Mouse (Mus musculus) MEL (cell line): Measurements from ENCODE around the gene Mybpc3. TPM values are rescaled to one million over a fixed set of nuclear protein-coding genes. Genes with fewer than 3 reads are reported as not detected.

ENCODE experiments used
- DNase-seq: peaks from one replicate; pipeline ENCODE4 v3.0.0; 2011; ENCODE audit warnings: low read depth, low spot score
- H3K27ac ChIP-seq: 2 replicates; pipeline ENCODE4 v1.5.1; 2012; ENCODE audit warnings: low read depth, mild to moderate bottlenecking, control low read depth, low read length, moderate library complexity; ENCODE audit not compliant: control insufficient read depth
- H3K27me3 ChIP-seq, 2 experiments: fragments of 150-350 bp in 1 of 2; sonication (generic) in 1 of 2; 2 replicates each; pipeline ENCODE4 v1.6.1; 2012; ENCODE audit warnings: low read length in 2 of 2, mild to moderate bottlenecking in 2 of 2, improper control_type of control experiment in 1 of 2, moderate library complexity in 1 of 2; ENCODE audit not compliant: insufficient read depth in 2 of 2, control insufficient read depth in 1 of 2
- H3K36me3 ChIP-seq, 2 experiments: 2 replicates each; pipeline ENCODE4 v1.6.1; 2012 to 2014; ENCODE audit warnings: low read length in 2 of 2, improper control_type of control experiment in 1 of 2, inconsistent platforms in 1 of 2, mild to moderate bottlenecking in 1 of 2; ENCODE audit not compliant: insufficient read depth in 2 of 2, control insufficient read depth in 1 of 2
- H3K4me1 ChIP-seq, 2 experiments: fragments of 150-350 bp in 1 of 2; sonication (generic) in 1 of 2; 2 replicates each; pipeline ENCODE4 v1.6.1; 2012; ENCODE audit warnings: low read length in 2 of 2, improper control_type of control experiment in 1 of 2, mild to moderate bottlenecking in 1 of 2; ENCODE audit not compliant: insufficient read depth in 2 of 2, control insufficient read depth in 1 of 2
- H3K4me3 ChIP-seq, 2 experiments: fragments of 150-350 bp in 1 of 2; sonication (generic) in 1 of 2; 2 replicates each; pipeline ENCODE4 v1.5.1; 2012; ENCODE audit warnings: low read depth in 2 of 2, low read length in 2 of 2, mild to moderate bottlenecking in 2 of 2, moderate library complexity in 2 of 2, control low read depth in 1 of 2, improper control_type of control experiment in 1 of 2; ENCODE audit not compliant: control insufficient read depth in 1 of 2, insufficient read depth in 1 of 2
- H3K79me2 ChIP-seq: 2 replicates; pipeline ENCODE4 v1.6.1; 2012; ENCODE audit warnings: mild to moderate bottlenecking, low read length, moderate library complexity; ENCODE audit not compliant: control insufficient read depth, poor library complexity, insufficient read depth
- H3K9ac ChIP-seq: 2 replicates; pipeline ENCODE4 v1.6.1; 2012; ENCODE audit warnings: low read depth, mild to moderate bottlenecking, control low read depth, low read length, moderate library complexity; ENCODE audit not compliant: control insufficient read depth, poor library complexity, severe bottlenecking
- H3K9me3 ChIP-seq: fragments of 150-350 bp; sonication (generic); replicated peaks from 2 replicates; pipeline ENCODE4 v1.6.1; 2012; ENCODE audit warnings: mild to moderate bottlenecking, low read length, improper control_type of control experiment, moderate library complexity; ENCODE audit not compliant: insufficient read depth
- CHD2 ChIP-seq: IDR thresholded peaks from 2 replicates; pipeline ENCODE4 v1.6.1; 2011; ENCODE audit warnings: low read length, improper control_type of control experiment
- CTCF ChIP-seq, 3 experiments: IDR thresholded peaks in 2 of 3; conservative IDR thresholded peaks in 1 of 3; 2 replicates each; pipeline ENCODE4 v1.5.1; 2011 to 2012; ENCODE audit warnings: low read length in 3 of 3, low read depth in 2 of 3, mild to moderate bottlenecking in 2 of 3, improper control_type of control experiment in 1 of 3, inconsistent platforms in 1 of 3, mixed read lengths in 1 of 3, moderate library complexity in 1 of 3; ENCODE audit not compliant: control insufficient read depth in 1 of 3, insufficient read depth in 1 of 3, poor library complexity in 1 of 3, severe bottlenecking in 1 of 3
- E2F4 ChIP-seq: IDR thresholded peaks from 2 replicates; pipeline ENCODE4 v1.6.1; 2011; ENCODE audit warnings: low read depth, low read length, improper control_type of control experiment, borderline replicate concordance
- ELF1 ChIP-seq: IDR thresholded peaks from 2 replicates; pipeline ENCODE4 v1.6.1; 2014; ENCODE audit warnings: low read depth, mild to moderate bottlenecking, inconsistent platforms, low read length, improper control_type of control experiment, moderate library complexity
- HCFC1 ChIP-seq: IDR thresholded peaks from 2 replicates; pipeline ENCODE4 v1.6.1; 2012; ENCODE audit warnings: low read depth, mild to moderate bottlenecking, inconsistent platforms, low read length, improper control_type of control experiment, moderate library complexity
- JUND ChIP-seq: IDR thresholded peaks from 2 replicates; pipeline ENCODE4 v1.6.1; 2011; ENCODE audit warnings: low read depth, mild to moderate bottlenecking, improper control_type of control experiment, low read length
- KAT2A ChIP-seq: conservative IDR thresholded peaks from 2 replicates; pipeline ENCODE4 v1.6.1; 2012; ENCODE audit warnings: low read depth, low read length, improper control_type of control experiment, inconsistent platforms
- MAFK ChIP-seq: IDR thresholded peaks from 2 replicates; pipeline ENCODE4 v1.6.1; 2011; ENCODE audit warnings: low read depth, mild to moderate bottlenecking, low read length, improper control_type of control experiment, borderline replicate concordance
- MAX ChIP-seq: IDR thresholded peaks from 2 replicates; pipeline ENCODE4 v1.6.1; 2011; ENCODE audit warnings: low read length, improper control_type of control experiment
- MAZ ChIP-seq: IDR thresholded peaks from 2 replicates; pipeline ENCODE4 v1.6.1; 2012; ENCODE audit warnings: low read depth, mild to moderate bottlenecking, inconsistent platforms, low read length, improper control_type of control experiment
- MXI1 ChIP-seq: IDR thresholded peaks from 2 replicates; pipeline ENCODE4 v1.6.1; 2011; ENCODE audit warnings: mild to moderate bottlenecking, low read depth, low read length, improper control_type of control experiment
- NRF1 ChIP-seq: IDR thresholded peaks from 2 replicates; pipeline ENCODE4 v1.6.1; 2014; ENCODE audit warnings: low read depth, mild to moderate bottlenecking, inconsistent platforms, low read length, improper control_type of control experiment, moderate library complexity; ENCODE audit not compliant: poor library complexity, insufficient read depth, severe bottlenecking
- RAD21 ChIP-seq: IDR thresholded peaks from 2 replicates; pipeline ENCODE4 v1.6.1; 2011; ENCODE audit warnings: mild to moderate bottlenecking, low read depth, low read length, improper control_type of control experiment
- SIN3A ChIP-seq: IDR thresholded peaks from 2 replicates; pipeline ENCODE4 v1.6.1; 2012; ENCODE audit warnings: low read length, improper control_type of control experiment, inconsistent platforms
- TBP ChIP-seq: IDR thresholded peaks from 2 replicates; pipeline ENCODE4 v1.8.0; 2011; ENCODE audit warnings: low read depth, low read length, improper control_type of control experiment
- TCF12 ChIP-seq: IDR thresholded peaks from 2 replicates; pipeline ENCODE4 v1.6.1; 2014; ENCODE audit warnings: low read depth, mild to moderate bottlenecking, inconsistent platforms, low read length, improper control_type of control experiment, moderate library complexity
- UBTF ChIP-seq: IDR thresholded peaks from 2 replicates; pipeline ENCODE4 v1.6.1; 2012; ENCODE audit warnings: low read depth, mild to moderate bottlenecking, inconsistent platforms, low read length, improper control_type of control experiment, moderate library complexity, borderline replicate concordance; ENCODE audit not compliant: insufficient read depth
- ZKSCAN1 ChIP-seq: IDR thresholded peaks from 2 replicates; pipeline ENCODE4 v1.6.1; 2012; ENCODE audit warnings: low read depth, mild to moderate bottlenecking, inconsistent platforms, low read length, improper control_type of control experiment, moderate library complexity
- ZMIZ1 ChIP-seq: IDR thresholded peaks from 2 replicates; pipeline ENCODE4 v1.6.1; 2012; ENCODE audit warnings: low read depth, mild to moderate bottlenecking, inconsistent platforms, low read length, improper control_type of control experiment, moderate library complexity
- polyA plus RNA-seq, 2 experiments: library from polyadenylated mRNA; stranded (reverse) in 1 of 2; unstranded in 1 of 2; fragments of >175 nt in 1 of 2; fragments of >200 nt in 1 of 2; gene quantifications; 2 replicates each; pipeline versions ENCODE4 v1.2.1 to v1.2.4; 2012; ENCODE audit warnings: low replicate concordance in 2 of 2, low read depth in 1 of 2; ENCODE audit not compliant: insufficient read length in 2 of 2, insufficient read depth in 1 of 2, missing spikeins in 1 of 2
- total RNA-seq: library from RNA; depleted of rRNA; stranded (reverse); fragments of 300-350 nt; gene quantifications from 2 replicates; pipeline ENCODE4 v1.2.3, GENCODE M21; 2012

Mybpc3 gene
- total and polyA plus RNA-seq, 3 experiments: 0.19 to 0.50 TPM; not detected in 1

DNA sequence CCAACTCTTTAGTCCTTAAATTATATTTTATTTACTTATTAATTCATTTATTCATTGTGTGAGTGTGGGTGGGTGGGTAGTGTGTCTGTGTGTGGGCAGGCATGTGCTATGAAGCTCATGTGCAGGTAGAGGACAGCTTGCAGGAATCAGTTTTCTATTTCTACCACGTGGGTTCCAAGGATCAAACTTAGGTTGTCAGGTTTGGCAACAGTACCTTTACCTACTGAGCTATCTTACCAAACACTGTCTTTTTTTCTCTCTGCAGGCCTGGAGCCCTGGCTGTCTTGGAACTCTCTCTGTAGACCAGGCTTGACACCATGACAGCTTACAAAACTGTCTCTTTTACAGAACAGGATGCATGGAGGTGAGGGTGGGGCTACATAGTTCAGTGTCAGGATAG, 33.4 kb downstream of the Mybpc3 start:
- TF ChIP-seq ZMIZ1: no peak
- TF ChIP-seq KAT2A: no peak
- no peak for TF ChIP-seq MAZ
- TF ChIP-seq NRF1: no peak
- no peak for TF ChIP-seq MAFK
- no peak for TF ChIP-seq TBP
- no peak for TF ChIP-seq MAX
- no peak for TF ChIP-seq CHD2
- TF ChIP-seq RAD21: no peak
- TF ChIP-seq CTCF (IDR thresholded peaks at IDR 0.05 in 2 of 3, conservative IDR thresholded peaks at IDR 0.05 in 1 of 3; ENCODE audit: control insufficient read depth in 1 of 3, insufficient read depth in 1 of 3, low read depth in 2 of 3, low read length in 3 of 3, poor library complexity in 1 of 3, severe bottlenecking in 1 of 3): no peak
- TF ChIP-seq TCF12: no peak
- no peak for TF ChIP-seq HCFC1
- TF ChIP-seq UBTF: no peak
- no peak for TF ChIP-seq E2F4
- H3K4me3 ChIP-seq: no peak overlapping the region
- no peaks in the 10 kb centered on the region for H3K27me3 ChIP-seq
- no peak overlapping the region for H3K27ac ChIP-seq
- DNase-seq: no peak
- peaks cover 0 to 16% of the 10 kb centered on the region in 2 experiments; a peak in 2 of 4 replicates for H3K36me3 ChIP-seq
- no peaks in the 10 kb centered on the region for H3K79me2 ChIP-seq
- H3K9ac ChIP-seq: no peak overlapping the region
- H3K9me3 ChIP-seq: no peaks in the 10 kb centered on the region
- H3K4me1 ChIP-seq: no peaks in the 10 kb centered on the region

DNA sequence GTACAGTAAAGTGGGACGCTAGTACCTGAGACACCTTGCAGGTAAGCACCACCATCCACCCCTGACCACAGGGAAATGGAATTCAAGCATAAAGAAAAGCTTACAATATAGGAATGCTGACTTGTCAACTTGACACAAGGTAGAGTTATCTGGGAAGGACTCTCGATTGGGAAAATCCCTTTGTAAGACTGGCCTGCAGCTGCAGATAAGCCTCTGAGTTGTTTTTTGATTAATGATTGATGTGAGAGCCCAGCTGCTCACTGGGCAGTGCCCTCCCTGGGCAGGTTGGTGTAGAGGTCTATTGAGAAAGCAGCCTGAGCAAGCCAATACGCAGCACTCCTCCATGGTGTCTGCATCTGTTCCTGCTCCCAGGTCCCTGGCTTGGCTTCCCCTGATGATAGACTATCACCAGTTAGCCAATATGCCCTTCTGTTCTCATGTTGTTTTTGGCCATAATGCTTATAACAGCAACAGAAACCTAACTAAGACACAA, 35.0 kb downstream of the Mybpc3 start:
- Histone ChIP-seq H3K9me3 (no peaks in the 10 kb centered on the region), H3K36me3 (peaks cover 0 to 18% of the 10 kb centered on the region in 2 experiments; a peak in 2 of 4 replicates), H3K27me3 (no peaks in the 10 kb centered on the region), H3K27ac (no peak overlapping the region), H3K79me2 (no peaks in the 10 kb centered on the region), H3K9ac (no peak overlapping the region), H3K4me1 (no peaks in the 10 kb centered on the region)
- DNase-seq: no peak
- TF ChIP-seq ZKSCAN1: no peak
- TF ChIP-seq UBTF: no peak
- TF ChIP-seq ELF1: no peak
- TF ChIP-seq SIN3A: no peak
- no peak for TF ChIP-seq KAT2A
- no peak for TF ChIP-seq JUND
- no peak for TF ChIP-seq MXI1
- no peak for TF ChIP-seq TBP
- TF ChIP-seq, all 39 proteins: peak for 0
- H3K4me3 ChIP-seq: no peak overlapping the region
